Mouse (Mus musculus) ES-CJ7 (cell line): ENCODE measurements at regions not wholly inside any gene's neighbourhood (a gene's known extent, or its start where the extent isn't known, plus 50 kb on each side); places are given as distances from the start of the nearest gene placed in this dataset.

ENCODE experiments used
- DNase-seq: peaks from one replicate; pipeline ENCODE4 v3.0.0; 2011; ENCODE audit warnings: low read depth, low spot score

DNA sequence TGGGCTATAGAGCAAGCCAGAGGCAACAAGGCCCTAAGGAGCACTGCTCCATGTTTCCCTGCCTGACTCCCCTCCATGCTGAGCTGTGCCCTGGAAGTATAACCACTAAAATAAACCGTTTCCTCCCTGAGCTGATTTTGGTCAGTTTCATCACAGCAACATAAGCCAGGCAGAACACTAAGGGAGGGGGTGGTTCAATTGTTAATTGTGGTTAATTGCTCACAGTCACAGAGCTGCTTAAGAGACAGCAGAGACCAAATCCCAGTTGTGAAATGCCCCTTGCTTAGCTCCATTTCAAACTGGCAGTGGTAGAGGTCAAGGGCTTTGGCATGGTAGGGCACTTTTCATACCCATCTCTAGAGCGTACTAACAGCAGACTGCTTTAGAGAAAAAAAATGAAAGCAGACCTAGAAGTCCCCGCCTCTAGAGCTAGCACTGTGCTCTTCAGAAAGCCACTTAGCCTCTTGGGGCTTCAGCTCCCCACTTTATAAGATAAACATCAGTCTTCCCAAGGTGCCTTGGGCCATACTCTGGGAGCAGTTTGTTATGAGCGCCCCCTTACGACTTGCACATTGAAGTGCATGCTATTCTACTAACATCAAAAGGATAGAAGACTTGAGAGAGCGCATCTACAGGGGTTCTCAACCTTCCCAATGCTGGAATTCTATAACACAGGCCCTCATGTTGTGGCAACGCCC is 380.3 kb upstream of the Zfp703 start:
- DNase-seq = peak; percentile 19

DNA sequence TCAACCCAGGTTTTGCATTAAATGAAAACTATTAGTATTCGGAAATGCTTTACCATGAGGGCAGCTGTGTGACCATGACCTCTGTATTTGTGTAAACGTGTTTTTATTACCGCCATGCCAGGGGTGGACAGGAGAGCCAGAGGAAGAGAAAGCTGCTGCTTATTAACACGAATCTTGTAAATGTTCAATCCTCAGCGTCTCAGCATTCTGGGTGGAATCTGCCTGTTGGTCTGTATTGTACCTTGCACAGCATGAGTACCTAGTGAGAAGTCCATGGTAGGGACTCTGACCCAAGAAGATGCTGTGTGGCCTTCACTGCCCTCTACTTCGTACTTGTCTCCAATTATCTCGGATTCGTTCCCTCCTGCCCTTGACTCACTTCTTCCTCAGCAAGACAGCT is 378.6 kb upstream of the Zfp703 start:
- DNase-seq = no peak

DNA sequence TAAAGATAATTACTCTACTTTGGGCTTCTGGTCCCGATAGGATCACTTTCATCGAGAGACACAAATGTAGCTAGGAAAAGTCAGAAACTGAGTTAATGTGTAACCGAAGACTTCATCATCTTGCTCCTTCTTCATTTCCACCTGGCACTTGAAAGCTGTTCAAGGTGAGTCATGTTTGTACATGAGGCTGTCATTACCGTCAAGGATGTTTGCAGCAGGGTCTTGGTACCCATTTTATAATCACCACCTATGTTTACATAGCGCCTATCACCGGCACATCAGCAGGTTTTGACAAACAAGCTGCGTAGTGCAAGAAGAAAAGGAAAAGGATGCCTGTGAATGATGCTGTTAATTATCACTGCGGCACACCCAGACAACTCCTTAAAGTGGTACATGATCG is 377.0 kb upstream of the Zfp703 start:
- no peak for DNase-seq

DNA sequence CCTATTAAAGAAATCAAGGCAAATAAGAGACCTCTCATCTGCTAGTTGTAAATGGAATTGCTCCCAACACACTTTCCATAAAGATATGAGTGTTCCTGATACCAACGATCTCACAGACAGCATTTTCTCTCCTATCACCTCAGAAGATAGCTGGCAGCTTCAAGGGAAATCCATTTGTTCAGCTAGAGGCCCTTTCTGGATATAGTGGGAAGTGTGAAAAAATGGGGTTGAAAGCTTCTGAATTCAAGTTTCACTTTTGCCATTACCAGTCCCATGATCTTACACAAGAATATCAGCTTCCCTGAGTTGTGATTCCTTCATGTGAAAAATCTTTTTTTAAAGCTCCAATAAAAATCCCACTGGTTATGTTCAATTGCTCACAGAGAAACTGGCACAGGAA is 369.1 kb upstream of the Zfp703 start:
- DNase-seq = no peak

DNA sequence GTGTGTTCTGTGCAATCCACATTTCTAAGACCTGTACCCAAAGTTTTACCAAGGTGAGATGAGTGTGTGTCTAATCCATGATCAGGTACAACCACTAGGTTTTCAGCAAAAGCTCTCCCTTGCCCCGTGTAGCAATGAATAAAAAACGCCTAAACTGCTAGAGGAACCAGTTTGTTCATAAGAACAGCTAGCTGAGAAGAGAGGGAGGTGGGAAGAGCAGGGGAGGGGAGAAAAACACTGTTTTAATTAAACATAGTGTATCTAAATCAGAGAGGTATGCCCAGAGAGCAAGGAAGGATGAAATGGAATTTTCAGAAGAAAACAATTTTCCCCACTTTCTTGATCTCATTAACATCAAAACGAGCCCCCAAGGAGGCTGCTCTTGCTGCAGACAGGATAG is 368.5 kb upstream of the Zfp703 start:
- DNase-seq = no peak

DNA sequence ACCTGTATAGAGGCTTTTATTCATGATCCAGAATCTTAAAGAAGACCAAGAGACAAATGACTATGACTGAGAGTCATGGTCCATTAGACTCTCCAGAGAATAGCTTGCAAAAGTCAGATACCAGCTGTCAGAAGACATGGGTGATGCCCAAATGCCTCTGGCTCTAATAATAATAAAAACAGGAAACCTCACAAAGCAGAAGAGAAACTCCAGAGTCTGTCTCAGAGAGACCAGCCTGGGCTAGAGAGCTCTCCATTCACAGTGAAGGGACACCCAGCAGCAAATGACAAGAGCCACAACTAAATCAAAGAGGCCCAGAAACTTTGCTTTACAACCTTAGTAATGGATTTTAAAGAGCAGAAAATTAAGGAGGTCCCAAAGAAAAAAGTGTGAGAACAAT is 365.0 kb upstream of the Zfp703 start:
- no peak for DNase-seq

DNA sequence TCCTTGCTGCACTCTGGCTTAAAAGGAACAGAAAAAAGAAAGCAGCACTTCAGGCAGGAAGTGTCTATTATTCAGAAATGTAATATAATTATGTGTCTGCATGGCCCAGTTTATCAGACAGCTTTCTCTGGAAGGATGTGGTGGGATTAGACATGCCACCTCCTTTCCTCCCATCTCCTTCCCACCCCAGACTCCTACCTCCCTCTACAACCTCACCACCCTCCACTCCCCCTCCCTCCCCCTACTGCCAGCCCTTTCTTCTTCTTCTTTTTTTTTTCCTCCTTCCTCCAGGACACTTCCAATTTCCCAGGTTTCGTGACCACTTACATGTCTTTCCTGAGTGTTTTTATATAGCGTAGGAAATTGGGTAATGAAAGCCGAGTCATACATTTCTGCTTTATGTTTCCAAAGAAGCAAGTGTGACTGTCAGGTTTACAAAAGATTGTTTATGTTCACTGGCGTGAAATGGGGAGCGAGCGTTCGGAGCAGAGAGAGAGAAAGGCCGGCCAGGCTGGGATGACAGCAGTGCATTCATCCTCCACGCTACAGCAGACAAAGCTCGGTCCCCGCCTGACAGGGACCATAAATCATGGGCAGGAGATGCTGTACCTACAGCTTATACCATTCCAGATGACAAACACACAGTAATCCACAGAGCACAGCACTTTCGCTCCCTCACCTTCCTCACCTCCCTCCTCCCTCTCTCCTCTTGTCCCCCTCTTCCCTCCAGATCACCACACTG is 354.6 kb upstream of the Zfp703 start:
- DNase-seq = no peak

DNA sequence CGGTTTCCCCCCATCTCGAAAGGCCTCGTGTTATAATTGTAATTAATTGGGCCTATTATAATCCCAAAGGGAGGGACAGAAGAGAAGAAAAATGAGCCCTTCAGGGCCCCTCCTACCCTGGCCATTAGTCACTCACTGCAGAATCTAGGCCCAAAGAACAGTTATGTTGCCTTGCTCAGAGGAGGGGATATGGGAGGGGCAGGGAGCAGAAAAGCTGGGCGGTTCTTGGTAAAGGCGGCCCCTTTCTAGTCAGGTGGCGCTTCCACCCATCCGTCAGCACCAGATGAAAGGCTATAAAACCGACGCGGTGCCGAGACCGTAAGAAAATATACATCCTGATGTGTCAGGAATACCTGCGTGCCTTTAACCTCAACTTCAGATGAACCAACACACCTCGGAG is 350.9 kb upstream of the Zfp703 start:
- no peak for DNase-seq

DNA sequence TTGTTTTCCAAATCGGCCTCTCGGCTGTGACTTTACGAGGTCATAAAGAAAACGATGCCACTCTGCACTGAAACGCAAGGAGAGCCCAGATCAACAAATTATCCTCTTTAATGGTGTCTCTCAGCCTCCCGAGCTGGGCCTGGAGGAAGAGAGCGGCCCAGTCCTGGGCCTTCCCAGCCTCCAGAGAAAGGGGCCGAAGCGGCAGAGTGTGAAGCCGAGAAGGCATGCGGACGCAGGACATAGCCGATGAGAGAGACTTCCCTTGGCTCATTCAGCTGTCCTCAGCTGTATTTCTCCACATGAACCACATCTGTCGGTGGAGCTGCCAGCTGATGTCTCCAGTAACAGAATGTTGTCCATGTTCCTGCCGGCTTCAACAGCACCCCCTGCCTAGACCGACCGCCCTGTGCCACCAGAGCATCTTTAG is 350.5 kb upstream of the Zfp703 start:
- DNase-seq = peak; percentile 6

DNA sequence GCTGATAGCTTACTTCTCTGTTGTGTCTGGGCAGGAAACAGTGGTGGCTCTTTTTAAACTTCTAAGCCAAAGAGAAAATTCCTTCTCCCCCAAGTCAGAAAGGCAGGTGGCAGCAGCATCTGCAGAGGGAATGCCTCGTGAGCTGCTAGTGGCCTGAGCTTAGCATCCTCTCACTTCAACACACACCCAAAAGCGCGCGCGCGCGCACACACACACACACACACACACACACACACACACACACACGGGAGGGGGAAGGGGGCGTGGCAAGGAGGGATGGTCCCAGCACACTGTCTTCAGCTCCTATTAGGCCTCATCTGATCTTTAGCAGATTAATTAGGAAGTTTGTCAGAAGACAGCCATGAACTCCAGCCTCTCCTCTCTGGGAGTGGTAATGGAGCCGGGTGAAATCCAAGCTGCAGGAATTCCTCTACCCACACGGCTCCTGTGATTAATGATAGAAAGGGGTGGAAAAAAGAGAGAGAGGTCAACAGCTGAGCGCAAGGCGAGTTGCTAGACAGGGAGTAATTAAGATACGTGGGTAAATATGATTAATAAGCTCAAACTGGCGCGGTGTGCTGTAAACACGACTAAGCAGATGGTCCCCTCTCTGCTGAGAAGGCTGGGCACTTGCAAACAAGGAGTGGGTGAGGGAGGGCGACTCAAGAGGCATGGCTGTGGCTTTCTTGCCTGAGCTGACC is 349.8 kb upstream of the Zfp703 start:
- peak; percentile 13 for DNase-seq

DNA sequence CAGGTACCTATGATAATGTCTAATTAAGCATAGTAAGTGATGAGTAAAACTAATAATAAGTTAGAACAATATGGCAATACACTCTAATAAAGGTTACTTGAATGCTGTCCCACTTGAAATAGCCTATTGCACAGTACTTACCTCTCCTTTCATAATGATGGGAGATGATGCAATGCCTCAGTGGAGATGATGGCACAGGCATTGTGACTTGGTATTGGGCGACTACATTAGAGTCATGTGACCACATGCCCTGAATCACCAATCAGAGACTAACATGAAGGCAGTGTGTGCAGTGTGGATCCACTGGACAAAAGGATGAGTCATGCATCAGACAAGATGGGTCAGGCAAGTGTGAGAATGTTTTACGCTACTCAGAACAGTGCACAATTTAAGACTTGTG is 346.6 kb upstream of the Zfp703 start:
- no peak for DNase-seq

DNA sequence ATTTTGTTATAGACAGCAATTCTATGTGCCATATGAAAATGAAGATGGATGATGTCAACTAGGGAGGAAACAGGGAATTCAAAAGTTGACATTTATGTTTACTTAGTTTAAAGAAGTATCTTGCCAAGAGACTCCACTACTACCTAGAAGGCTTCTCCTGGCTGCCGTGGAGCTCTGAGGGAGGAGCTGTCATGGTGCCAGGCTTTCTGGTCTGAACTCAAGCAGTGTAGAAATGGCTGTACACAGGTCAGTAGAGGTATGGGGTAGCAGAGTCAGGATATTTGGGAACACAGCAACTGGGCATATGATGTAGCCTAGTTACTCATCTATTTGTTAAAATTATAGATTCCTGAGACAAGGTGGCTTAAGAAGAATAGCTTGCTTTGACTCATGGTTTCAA is 341.4 kb upstream of the Zfp703 start:
- DNase-seq = no peak

DNA sequence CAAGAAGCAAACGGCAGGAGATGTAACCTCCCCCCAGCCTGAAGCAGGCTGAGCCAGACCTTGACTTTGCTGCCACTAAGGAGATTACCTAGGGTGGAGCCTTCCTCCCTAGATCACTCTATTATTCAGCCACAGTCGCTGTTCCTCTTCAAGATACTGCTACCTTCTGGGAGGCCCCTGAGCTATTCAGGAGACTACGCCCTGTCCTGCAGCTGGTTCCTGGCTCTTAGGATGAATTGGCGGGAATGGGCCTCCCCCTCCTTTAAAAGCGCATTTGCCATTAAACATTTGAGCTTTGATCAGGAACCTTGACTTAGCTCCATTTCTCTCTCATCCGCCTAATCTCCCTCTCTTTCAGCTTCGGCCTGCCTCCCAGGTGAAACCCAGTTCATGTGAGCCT is 331.8 kb upstream of the Zfp703 start:
- peak; percentile 63 for DNase-seq

DNA sequence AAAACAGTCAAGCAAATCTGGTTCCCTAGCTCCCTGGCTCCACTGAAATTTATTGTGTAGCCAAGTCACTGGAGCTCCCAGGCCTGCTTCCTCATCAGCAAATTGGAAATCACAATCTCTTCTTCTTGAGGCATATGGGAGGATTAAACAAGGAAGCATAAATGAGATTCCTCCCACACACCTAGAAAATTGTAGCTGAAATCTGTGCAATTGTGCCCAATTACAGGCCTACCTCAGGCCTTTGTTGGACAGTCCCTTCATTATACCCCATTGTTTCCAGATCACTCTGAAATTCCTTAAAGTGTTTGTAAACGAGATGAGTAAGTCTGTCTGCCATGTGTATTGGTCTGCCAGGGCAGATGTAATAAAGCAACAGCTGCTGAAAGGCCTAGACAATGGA is 326.8 kb upstream of the Zfp703 start:
- DNase-seq = no peak

DNA sequence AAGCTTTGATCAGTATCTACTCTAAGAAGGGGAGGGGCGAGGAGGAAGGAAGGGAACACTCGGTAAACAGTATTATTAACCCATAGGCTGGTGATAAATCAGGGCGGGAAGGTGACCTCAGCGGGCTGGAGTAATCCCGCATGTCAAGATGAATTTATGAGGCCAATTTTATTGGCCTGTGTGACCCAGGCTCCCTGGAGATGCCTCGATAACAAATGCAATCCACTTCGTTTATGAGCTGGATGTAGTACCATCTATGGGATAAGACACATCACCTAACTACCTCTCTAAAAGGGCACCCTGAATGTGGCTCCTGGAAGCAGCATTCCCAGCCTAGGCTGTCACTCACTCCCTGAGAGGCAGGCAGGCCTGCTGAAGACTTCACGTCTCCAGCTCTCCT is 321.2 kb upstream of the Zfp703 start:
- DNase-seq = no peak

DNA sequence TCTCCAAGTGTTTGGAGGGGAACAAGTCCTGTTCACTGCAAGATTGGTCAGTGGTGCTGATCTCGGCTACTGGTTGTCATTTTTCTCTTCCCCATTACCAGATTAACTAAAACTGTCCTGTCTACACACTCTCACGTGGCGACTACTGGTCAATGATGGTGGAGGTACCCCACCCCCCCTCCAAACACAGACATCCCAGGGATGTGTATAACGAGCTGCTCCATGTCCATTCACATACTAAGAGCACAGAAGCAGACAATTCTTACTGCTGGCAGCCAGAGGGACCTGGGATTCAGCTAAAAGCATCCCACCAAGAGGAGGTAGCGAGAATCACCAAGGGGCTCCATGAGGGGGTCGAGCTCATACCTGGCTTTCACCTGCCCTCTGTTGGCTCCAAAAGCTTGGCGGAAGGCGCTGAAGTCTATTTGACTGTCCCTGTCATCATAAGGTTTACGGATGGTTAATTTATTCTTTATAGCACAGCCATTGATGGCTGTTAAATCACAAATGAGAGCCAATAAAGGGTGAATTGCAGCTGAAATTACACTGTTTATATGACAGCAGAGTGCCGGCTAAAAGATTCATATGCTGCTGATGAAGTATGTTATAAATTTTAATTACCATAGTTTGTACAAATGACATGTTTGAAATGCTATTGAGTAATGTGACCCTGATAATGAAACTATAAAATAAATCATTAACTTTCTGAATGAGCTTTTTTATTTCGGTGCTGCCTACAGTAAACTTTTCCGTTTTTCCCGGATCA is 320.6 kb upstream of the Zfp703 start:
- no peak for DNase-seq

DNA sequence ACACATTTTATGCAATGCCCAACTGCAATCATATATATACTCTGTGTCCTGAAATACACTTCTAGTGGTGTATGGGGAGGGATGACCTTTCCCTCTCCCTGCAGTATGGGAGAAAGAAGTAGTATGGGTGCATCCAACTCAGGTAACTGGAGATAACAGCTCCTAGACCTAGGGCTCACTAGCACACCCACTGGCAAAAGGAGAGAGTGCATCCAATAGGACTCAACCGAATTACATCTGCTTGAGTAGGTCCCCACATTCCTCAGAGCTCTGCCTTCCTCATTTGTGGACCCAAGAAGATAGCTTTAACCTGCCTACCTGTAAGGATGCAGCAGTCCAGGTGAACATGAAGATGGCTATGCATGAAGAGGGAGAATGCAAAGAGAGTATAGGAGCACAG is 317.7 kb upstream of the Zfp703 start:
- DNase-seq = no peak

DNA sequence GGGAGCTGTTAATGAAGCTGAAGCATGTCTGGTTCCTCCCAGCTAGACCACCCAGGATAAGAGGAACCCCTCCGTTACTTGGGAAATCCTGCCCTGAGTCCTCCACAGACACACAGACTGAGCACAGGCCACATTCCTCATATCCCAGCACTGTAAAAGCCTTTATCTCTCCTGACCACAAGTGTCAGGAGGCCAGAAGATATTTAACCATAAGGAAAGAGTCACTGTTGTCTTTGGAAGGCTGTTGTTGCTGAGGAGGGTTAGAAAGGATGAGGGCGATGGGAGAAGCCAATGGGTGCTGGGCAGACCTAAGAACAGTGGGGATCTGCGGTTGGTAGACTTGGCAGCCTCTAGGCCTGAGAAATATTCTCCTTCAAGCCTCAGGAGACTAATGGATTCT is 307.6 kb upstream of the Zfp703 start:
- no peak for DNase-seq

DNA sequence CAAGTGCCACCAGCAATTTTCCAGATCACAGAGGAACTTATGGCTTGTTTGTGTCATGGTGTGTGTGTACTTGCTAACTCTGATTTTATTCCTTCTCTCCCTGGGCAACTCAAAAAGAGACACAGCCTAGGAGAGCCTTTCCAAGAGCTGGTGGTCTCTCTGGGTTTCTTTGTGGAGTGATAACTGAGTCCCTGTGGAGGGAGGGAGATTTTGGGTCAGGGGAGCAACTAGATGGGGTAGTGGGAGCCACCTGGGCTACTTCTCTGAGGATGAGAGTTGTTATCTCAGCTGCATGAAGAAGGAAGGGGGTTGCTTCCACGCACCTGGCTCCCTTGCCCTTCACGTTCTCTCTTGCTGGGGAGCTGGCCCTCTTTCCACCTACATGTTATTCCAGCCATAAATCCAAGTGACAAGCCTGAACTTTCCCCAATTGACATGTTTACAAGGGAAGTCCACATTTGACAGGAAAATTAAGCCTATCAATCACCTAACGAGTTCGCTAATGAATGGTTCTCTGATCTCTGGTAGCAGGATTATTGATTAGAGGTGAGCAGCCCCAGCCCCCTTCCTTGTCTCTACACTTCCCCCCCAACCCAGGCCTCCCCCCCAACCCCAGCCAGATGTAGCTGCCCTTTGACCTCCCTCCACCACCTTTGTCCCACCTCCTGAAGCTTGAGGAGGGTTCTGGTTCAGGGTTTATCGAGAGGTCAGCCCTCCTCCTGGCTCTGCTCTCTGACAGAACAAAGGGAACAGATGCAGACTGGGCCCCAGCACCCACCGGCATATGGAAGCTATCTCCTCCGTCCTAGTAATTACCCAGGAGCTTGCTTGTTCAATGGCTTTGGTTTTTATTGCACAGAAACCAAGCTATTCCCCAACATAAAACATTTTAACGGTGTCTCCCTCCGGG is 304.4 kb upstream of the Zfp703 start:
- DNase-seq = no peak

DNA sequence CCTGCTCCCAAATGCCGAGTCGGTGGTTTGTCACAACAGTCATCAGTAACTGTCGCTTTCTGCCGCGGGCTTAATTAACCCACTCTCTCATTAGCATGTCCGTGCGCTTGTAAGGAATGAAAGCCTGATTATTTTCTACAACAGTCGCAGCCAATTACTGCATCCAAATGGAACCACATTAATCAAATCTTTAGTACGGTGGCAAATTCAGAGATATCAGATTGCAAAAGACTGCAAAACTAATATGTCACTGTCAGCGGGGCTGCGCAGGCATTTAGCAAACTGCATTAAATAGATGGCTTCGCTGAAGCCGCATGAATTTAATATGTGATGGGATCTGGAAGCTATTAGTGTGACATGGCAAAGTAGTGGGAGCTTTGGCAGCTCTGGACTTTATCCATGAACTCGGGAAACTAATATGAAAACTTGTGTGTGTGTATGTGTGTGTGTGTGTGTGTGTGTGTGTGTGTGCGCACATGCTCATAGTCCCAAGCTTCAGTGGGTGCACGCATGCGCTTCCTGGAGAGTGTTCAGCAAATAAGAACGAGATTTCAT is 299.5 kb upstream of the Zfp703 start:
- no peak for DNase-seq

DNA sequence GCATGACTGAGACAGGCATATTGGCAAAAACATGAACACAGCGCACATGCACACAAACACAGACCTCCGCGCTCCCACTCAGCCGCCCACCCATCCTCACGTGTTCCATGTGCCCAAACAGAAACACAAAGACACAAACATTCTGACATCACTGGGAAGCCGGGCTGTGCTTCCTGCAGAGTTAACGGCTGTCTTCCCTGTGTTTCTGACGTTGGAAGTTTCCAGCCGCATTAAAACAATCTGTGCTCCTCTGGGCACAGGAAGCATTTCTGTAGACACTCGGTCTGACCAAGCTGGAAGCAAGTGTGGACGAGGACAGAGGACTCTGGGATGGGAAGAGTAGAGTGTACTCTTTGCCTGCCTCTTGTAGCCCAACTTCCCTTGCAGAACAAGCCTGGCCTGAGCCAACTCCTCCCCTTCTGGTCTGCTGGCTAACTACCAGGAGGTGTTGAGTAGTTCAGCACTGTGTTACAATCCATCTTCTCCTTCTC is 296.2 kb upstream of the Zfp703 start:
- no peak for DNase-seq
